Mouse (Mus musculus) erythroblast, embryonic 14.5 days (primary cell): ENCODE results near the gene Cdkn2aipnl. TPM values are rescaled to one million over a fixed set of nuclear protein-coding genes. Genes with fewer than 3 reads are reported as not detected.

ENCODE experiments used
- H3K27me3 ChIP-seq: 2 replicates; pipeline ENCODE4 v1.6.1; 2012; ENCODE audit warnings: inconsistent platforms; ENCODE audit not compliant: control insufficient read depth
- H3K36me3 ChIP-seq: 2 replicates; pipeline ENCODE4 v1.6.1; 2012; ENCODE audit warnings: mild to moderate bottlenecking, inconsistent platforms; ENCODE audit not compliant: control insufficient read depth
- H3K4me1 ChIP-seq: 2 replicates; pipeline ENCODE4 v1.6.1; 2012; ENCODE audit warnings: inconsistent platforms; ENCODE audit not compliant: control insufficient read depth
- H3K4me3 ChIP-seq: replicated peaks from 2 replicates; pipeline ENCODE3; 2012; ENCODE audit warnings: moderate library complexity, mild to moderate bottlenecking, inconsistent platforms
- H3K9me3 ChIP-seq: 2 replicates; pipeline ENCODE4 v1.6.1; 2012; ENCODE audit warnings: low read length, inconsistent platforms, mixed read lengths; ENCODE audit not compliant: control insufficient read depth
- GATA1 ChIP-seq: IDR thresholded peaks from 2 replicates; pipeline ENCODE4 v1.6.1; 2012; ENCODE audit warnings: low read length, inconsistent platforms, mixed read lengths
- TAL1 ChIP-seq: IDR thresholded peaks from 3 replicates; pipeline ENCODE4 v1.6.1; 2012; ENCODE audit warnings: low read length, inconsistent platforms, mixed read lengths
- polyA plus RNA-seq: library from polyadenylated mRNA; stranded (reverse); fragments of >175 nt; gene quantifications from 2 replicates; pipeline ENCODE4 v1.2.3, GENCODE M21; 2012

Cdkn2aipnl gene
- polyA plus RNA-seq, 1 experiment = 2.1 TPM

DNA sequence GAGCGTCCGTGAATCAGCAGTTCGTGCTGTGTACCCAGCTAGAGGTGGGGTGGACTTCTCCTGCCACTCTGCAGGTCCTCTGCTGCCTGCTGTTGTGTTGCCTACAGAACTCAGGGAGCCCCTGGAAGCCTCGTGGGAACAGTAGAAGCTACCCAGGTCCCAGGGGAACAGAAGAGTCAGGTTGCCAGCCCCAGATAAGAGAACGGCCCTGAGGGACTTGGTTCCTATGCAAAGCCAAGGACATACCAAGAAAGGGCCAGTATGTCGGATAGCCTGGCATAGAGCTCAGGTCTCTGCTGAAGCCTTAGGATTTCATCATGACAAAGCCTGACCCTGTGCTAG, 24.0 kb upstream of the Cdkn2aipnl start:
- Histone ChIP-seq H3K4me1 (peaks cover 7% of the 10 kb centered on the region), H3K4me3 (no peak overlapping the region), H3K36me3 (no peaks in the 10 kb centered on the region), H3K27me3 (no peaks in the 10 kb centered on the region), H3K9me3 (no peaks in the 10 kb centered on the region; the same call in 1 of the 2 replicates)
- TF ChIP-seq TAL1 (no peak), GATA1 (no peak)

DNA sequence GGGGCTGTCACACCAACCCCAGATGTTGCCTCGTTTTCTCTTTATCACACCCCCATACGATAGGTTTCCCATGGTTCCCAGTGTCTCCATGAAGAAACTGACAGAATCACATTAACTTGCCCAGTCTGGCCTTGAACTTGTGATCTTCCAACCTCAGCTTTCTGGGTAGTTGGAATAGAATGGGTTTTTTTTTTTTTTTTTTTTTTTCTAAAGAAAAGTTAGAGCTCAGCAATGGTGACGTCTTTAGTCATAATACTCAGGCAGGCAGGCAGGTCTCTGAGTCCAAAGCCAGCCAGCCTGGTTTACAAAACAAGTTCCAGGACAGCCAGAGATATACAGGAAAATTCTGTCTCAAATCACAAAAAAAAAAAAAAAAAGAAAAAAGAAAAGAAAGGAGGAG, 23.2 kb upstream of the Cdkn2aipnl start:
- H3K36me3 ChIP-seq = no peaks in the 10 kb centered on the region
- no peak overlapping the region for H3K4me3 ChIP-seq
- no peaks in the 10 kb centered on the region for H3K27me3 ChIP-seq
- no peak for TF ChIP-seq TAL1
- no peak for TF ChIP-seq GATA1
- peaks cover 9% of the 10 kb centered on the region for H3K4me1 ChIP-seq
- no peaks in the 10 kb centered on the region; the same call in 1 of the 2 replicates for H3K9me3 ChIP-seq

DNA sequence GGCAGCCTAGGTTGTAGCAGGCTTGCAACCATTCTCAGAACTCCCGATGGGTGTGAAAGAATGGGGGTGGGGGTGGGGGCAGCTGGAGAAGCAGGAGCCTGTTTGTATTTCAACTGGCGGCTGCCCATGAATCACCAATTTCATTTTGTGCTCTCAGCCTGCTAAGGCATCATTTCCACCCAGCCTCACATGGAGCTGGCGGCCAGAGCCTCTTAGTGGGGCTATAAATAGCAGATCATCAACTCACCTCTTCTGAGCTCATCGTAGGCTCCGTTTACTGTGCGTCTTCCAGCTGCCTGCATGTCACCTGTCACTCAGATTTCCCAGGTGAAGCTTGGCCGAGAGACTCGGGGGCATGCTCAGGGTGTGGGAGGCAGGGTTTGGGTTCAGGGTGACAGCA, 21.9 kb upstream of the Cdkn2aipnl start:
- no peak overlapping the region for H3K4me3 ChIP-seq
- no peaks in the 10 kb centered on the region for H3K27me3 ChIP-seq
- no peaks in the 10 kb centered on the region; the same call in 1 of the 2 replicates for H3K9me3 ChIP-seq
- TF ChIP-seq TAL1 (no peak), GATA1 (no peak)
- H3K4me1 ChIP-seq = peaks cover 11% of the 10 kb centered on the region
- H3K36me3 ChIP-seq = no peaks in the 10 kb centered on the region

DNA sequence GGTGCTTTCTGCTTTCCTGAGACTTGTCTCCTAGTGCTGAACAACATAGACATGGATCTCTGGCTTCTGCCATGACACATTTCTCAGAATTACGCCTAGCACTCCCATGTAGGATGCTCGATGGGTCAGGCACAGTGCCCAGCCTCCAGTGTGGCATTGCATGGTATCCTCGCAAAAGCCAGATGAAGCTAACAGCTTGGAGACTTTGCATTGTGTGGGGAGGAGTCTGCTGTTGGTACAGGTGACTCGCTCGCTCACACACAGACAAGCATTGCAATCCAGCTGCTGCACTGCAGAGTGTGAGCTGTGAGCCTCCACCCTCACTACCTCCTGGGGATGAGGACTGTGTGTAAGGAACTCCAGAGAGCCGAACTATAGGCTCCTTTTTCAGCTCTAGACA, 21.3 kb upstream of the Cdkn2aipnl start:
- Histone ChIP-seq H3K36me3 (no peaks in the 10 kb centered on the region), H3K4me3 (no peak overlapping the region), H3K4me1 (peaks cover 11% of the 10 kb centered on the region), H3K27me3 (no peaks in the 10 kb centered on the region), H3K9me3 (no peaks in the 10 kb centered on the region; the same call in 1 of the 2 replicates)
- TF ChIP-seq GATA1 (no peak), TAL1 (no peak)

DNA sequence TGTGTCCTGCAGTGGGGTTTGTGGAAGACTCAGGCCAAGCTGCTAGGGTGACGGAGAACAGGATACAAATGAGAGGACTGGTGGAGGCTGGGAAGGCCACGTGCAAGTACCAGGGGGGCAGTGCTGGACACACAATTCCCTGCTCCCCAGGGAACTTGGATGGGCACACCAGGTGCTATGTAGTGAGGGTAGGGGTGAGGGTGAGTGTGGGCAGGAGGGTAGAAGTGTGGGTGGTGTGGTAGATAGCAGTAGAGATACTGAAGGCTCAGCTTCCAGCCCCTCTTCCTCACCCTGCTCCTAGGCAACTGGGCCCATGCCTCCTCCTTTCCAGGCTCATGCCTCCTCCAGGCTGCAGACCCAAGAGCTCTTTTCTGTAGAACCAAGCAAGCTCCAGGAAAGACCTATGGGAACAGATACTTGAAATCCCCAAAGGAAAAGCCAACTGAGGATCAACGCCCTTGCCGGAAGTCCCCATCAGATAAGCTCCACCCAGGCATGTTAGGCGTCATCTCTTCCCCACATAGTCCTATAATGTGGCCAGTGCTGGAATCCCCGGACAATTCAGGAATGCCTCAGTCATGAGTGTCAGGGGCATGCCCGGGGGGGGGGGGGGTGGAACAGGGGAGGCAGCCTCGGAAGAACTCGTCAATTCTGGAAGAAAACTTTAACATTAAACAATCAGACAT, 18.2 kb upstream of the Cdkn2aipnl start:
- H3K36me3 ChIP-seq = no peaks in the 10 kb centered on the region
- no peak overlapping the region for H3K4me3 ChIP-seq
- no peaks in the 10 kb centered on the region for H3K9me3 ChIP-seq
- no peaks in the 10 kb centered on the region for H3K27me3 ChIP-seq
- TF ChIP-seq TAL1 (no peak), GATA1 (peak; percentile 48; the same call in 1 of the 2 replicates)
- peaks cover 13% of the 10 kb centered on the region for H3K4me1 ChIP-seq

DNA sequence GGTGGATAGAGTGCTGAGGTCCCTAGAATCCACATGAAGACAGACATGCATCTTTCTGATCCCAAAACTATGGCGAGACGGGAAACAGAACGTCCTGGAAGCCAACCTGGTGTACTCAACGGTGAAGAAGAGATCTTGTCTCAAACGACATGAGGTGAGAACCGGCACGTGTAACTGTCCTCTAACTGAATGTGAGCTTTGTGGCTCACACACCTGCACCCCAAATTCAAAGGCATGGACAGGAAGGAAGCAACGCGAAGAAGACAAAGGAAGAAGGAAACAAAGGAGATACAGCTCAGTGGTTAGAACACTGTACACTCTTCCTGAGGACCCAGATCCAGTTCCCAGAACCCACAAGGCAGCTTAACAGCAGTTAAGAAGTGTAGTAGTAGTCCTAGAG, 17.5 kb upstream of the Cdkn2aipnl start:
- no peaks in the 10 kb centered on the region for H3K9me3 ChIP-seq
- H3K36me3 ChIP-seq = no peaks in the 10 kb centered on the region
- TF ChIP-seq GATA1 (no peak), TAL1 (no peak)
- H3K4me1 ChIP-seq = peaks cover 13% of the 10 kb centered on the region
- no peak overlapping the region for H3K4me3 ChIP-seq
- H3K27me3 ChIP-seq = no peaks in the 10 kb centered on the region

DNA sequence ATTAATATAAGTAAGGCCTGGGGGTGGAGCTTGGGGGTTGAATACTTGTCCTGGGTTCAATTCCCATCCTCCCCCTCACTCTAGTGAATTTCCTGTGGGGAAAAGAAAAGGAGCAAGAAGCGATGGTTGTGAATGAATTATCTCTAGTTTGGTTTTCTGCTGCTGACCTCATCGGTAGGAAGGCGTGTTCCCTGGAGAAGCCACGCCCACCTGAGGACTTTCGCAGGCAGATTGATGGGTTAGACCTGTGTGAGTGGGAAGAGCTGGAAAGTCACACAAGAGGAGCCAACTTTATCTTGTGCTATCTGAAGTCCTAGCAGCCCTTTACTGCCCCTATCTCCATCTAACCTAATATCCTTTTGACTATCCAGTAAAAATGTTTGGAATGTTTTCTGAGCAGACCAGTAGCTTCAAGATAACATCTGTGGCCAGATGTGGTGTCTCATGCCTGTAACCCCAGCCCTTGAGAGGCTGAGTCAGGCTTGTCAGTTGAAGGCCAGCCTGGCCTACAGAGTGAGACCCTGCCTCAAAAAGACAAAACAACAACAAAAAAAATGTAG, 15.5 kb upstream of the Cdkn2aipnl start:
- Histone ChIP-seq H3K36me3 (no peaks in the 10 kb centered on the region), H3K4me3 (no peak overlapping the region), H3K27me3 (peaks cover 2% of the 10 kb centered on the region; the same call in 1 of the 2 replicates), H3K9me3 (no peaks in the 10 kb centered on the region), H3K4me1 (peaks cover 13% of the 10 kb centered on the region)
- TF ChIP-seq GATA1 (no peak), TAL1 (no peak)

DNA sequence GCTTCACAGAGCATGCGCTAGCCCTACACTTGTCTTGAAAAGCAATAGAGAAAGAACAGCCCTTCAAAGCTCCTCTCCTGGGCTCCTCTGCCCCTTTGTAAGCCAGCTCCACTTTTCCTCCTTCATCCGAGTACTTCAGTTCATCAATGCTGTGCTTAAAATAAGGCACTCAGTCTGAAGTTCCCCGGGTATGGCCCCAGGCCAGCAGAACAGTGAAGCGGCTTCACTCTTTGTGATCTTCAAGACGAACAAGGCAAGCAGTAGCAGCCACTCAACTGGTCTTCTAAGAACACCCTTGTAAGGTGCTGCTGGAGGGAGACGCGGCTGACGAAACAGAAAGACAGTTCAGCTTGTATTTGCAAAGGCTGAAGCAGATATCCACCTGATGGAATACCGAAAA, 11.3 kb upstream of the Cdkn2aipnl start:
- H3K4me3 ChIP-seq = no peak overlapping the region
- peaks cover 2% of the 10 kb centered on the region; the same call in 1 of the 2 replicates for H3K27me3 ChIP-seq
- peaks cover 3% of the 10 kb centered on the region for H3K4me1 ChIP-seq
- H3K36me3 ChIP-seq = no peaks in the 10 kb centered on the region
- no peaks in the 10 kb centered on the region; the same call in 1 of the 2 replicates for H3K9me3 ChIP-seq
- TF ChIP-seq GATA1 (no peak), TAL1 (no peak)

DNA sequence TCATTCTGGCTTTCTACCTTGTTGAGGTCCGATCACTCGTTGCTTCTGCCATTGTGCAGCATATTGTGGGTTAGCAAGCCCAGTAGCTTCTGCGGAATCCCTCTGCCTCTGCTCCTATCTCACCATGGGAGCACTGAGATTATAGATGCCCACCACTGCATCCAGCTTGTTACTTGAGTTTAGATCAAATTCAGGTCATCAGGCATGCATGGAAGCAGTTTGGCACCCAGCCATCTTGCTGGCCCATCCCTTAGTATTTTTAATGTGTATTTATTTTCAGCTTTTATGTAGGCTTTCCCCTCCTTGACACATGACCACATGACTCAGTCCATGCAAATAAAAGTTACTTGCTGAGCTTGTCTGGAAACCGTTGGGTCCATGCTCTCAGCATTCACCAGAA, 9.7 kb upstream of the Cdkn2aipnl start:
- no peak overlapping the region for H3K4me3 ChIP-seq
- no peak for TF ChIP-seq TAL1
- TF ChIP-seq GATA1 = no peak

More for the DNA sequence above, 9.7 kb upstream of the Cdkn2aipnl start:
- Histone ChIP-seq H3K4me1 (no peaks in the 10 kb centered on the region), H3K9me3 (no peaks in the 10 kb centered on the region; the same call in 1 of the 2 replicates), H3K36me3 (no peaks in the 10 kb centered on the region), H3K27me3 (peaks cover 2% of the 10 kb centered on the region; the same call in 1 of the 2 replicates)
